Mouse (Mus musculus): ENCODE measurements around the gene Olfr1053. TPM values are rescaled to one million over a fixed set of nuclear protein-coding genes. Genes with fewer than 3 reads are reported as not detected.

Olfr1053 gene
- polyA plus RNA-seq (2012), result not detected in 2 replicates

GRCm38 (mm10) chr2:86315184-86315583, at the start of gene Olfr1053:
TSS of gene Olfr1053 (minus strand) at chr2:86315284.

GRCm38 (mm10) chr2:86362369-86362768, 47.3 kb upstream of the Olfr1053 start, which contains the start of gene Olfr1056:
TSS of gene Olfr1056 (minus strand) at chr2:86362469.

GRCm38 (mm10) chr2:86350184-86350583, 35.1 kb upstream of the Olfr1053 start, which contains the start of gene Olfr1055:
TSS of gene Olfr1055 (minus strand) at chr2:86350284.

GRCm38 (mm10) chr2:86335333-86335732, 20.2 kb upstream of the Olfr1053 start, which contains the start of gene Olfr1054:
TSS of gene Olfr1054 (minus strand) at chr2:86335433.

GRCm38 (mm10) chr2:86292155-86292554, 22.9 kb downstream of the Olfr1053 start, which contains the start of gene Olfr1052:
TSS of gene Olfr1052 (plus strand) at chr2:86292455.

GRCm38 (mm10) chr2:86278988-86279387, 36.1 kb downstream of the Olfr1053 start, which contains the start of gene Olfr1051:
TSS of gene Olfr1051 (minus strand) at chr2:86279088.

Other genes with a start within 250 kb of the Olfr1053 start
- not detected in 2 replicates for gene Olfr1036, start 241.3 kb downstream of the Olfr1053 start, polyA plus RNA-seq (2012)
- gene Olfr1037, start 227.9 kb downstream of the Olfr1053 start, polyA plus RNA-seq (2012), result not detected in 2 replicates
- 0.02 TPM in 1 of 2 replicates, not detected in the other for gene Olfr1039, start 179.4 kb downstream of the Olfr1053 start, polyA plus RNA-seq (2012)
- gene Olfr1040, start 168.6 kb downstream of the Olfr1053 start, polyA plus RNA-seq (2012), result not detected in 2 replicates
- gene Olfr1042, start 153.4 kb downstream of the Olfr1053 start, polyA plus RNA-seq (2012), result not detected in 2 replicates
- gene Olfr1043, start 147.8 kb downstream of the Olfr1053 start, polyA plus RNA-seq (2012), result not detected in 2 replicates
- not detected in 2 replicates for gene Olfr1044, start 137.5 kb downstream of the Olfr1053 start, polyA plus RNA-seq (2012)
- not detected in 2 replicates for gene Olfr52, start 129.6 kb downstream of the Olfr1053 start, polyA plus RNA-seq (2012)
- gene Olfr1045, start 112.3 kb downstream of the Olfr1053 start, polyA plus RNA-seq (2012), result not detected in 2 replicates
- not detected in 2 replicates for gene Olfr1046, start 96.0 kb downstream of the Olfr1053 start, polyA plus RNA-seq (2012)
- not detected in 2 replicates for gene Olfr1047, start 83.9 kb downstream of the Olfr1053 start, polyA plus RNA-seq (2012)
- not detected in 2 replicates for gene Olfr1048, start 75.0 kb downstream of the Olfr1053 start, polyA plus RNA-seq (2012)
- not detected in 2 replicates for gene Olfr1049, start 57.0 kb downstream of the Olfr1053 start, polyA plus RNA-seq (2012)
- not detected in 2 replicates for gene Olfr1051, start 36.2 kb downstream of the Olfr1053 start, polyA plus RNA-seq (2012)
- gene Olfr1052, start 22.8 kb downstream of the Olfr1053 start, polyA plus RNA-seq (2012), result not detected in 2 replicates
- not detected in 2 replicates for gene Olfr1054, start 20.1 kb upstream of the Olfr1053 start, polyA plus RNA-seq (2012)
- gene Olfr1055, start 35.0 kb upstream of the Olfr1053 start, polyA plus RNA-seq (2012), result not detected in 2 replicates
- not detected in 2 replicates for gene Olfr1056, start 47.2 kb upstream of the Olfr1053 start, polyA plus RNA-seq (2012)
- gene Olfr1057, start 63.1 kb upstream of the Olfr1053 start, polyA plus RNA-seq (2012), result not detected in 2 replicates
- gene Olfr1058, start 73.3 kb upstream of the Olfr1053 start, polyA plus RNA-seq (2012), result not detected in 2 replicates
- not detected in 2 replicates for gene Olfr1061, start 98.8 kb upstream of the Olfr1053 start, polyA plus RNA-seq (2012)
- not detected in 2 replicates for gene Olfr1062, start 111.5 kb upstream of the Olfr1053 start, polyA plus RNA-seq (2012)
- not detected in 2 replicates for gene Olfr1065, start 135.3 kb upstream of the Olfr1053 start, polyA plus RNA-seq (2012)
- gene Olfr1066, start 141.0 kb upstream of the Olfr1053 start, polyA plus RNA-seq (2012), result not detected in 2 replicates
- gene Olfr228, start 172.1 kb upstream of the Olfr1053 start, polyA plus RNA-seq (2012), result not detected in 2 replicates
- gene Olfr1076, start 193.2 kb upstream of the Olfr1053 start, polyA plus RNA-seq (2012), result not detected in 2 replicates
- gene Olfr1079, start 227.2 kb upstream of the Olfr1053 start, polyA plus RNA-seq (2012), result not detected in 2 replicates
- not detected in 2 replicates for gene Olfr1080, start 243.0 kb upstream of the Olfr1053 start, polyA plus RNA-seq (2012)